Mouse (Mus musculus): ENCODE results near the gene Cryba4.

GRCm38 (mm10) chr5:112244275-112244562, 8.1 kb downstream of the Cryba4 start:
- TF ChIP-seq CTCF (IDR thresholded peaks at IDR 0.05; ENCODE audit: low read depth) = no peak
- TF ChIP-seq EP300 (IDR thresholded peaks at IDR 0.05; ENCODE audit: low read depth) = no peak

All from heart, postnatal 0 days (tissue).